Mouse (Mus musculus) heart, adult 10 weeks (tissue): Measurements from ENCODE around the gene Lasp1. TPM values are rescaled to one million over a fixed set of nuclear protein-coding genes. Genes with fewer than 3 reads are reported as not detected.

Experiments
- polyA plus RNA-seq: library from polyadenylated mRNA; stranded (reverse); fragments of 350-450 nt; fragmentation: Illumina TruSeq; extraction: RNeasy Lipid Tissue Mini Kit (QIAGEN cat#74804); gene quantifications from one replicate; pipeline ENCODE4 v1.2.3, GENCODE M21; 2014; ENCODE audit warnings: low read depth, low replicate concordance

Gene Lasp1
- 27.6 TPM for polyA plus RNA-seq

GRCm38 (mm10) chr11:97798782-97799145 is at the start of gene Lasp1:
TSS of gene Lasp1 (plus strand) at chr11:97799000.

GRCm38 (mm10) chr11:97766154-97766881 is 32.5 kb upstream of the Lasp1 start, which contains the start of gene Cwc25:
TSS of gene Cwc25 (minus strand) at chr11:97766556.

DNA sequence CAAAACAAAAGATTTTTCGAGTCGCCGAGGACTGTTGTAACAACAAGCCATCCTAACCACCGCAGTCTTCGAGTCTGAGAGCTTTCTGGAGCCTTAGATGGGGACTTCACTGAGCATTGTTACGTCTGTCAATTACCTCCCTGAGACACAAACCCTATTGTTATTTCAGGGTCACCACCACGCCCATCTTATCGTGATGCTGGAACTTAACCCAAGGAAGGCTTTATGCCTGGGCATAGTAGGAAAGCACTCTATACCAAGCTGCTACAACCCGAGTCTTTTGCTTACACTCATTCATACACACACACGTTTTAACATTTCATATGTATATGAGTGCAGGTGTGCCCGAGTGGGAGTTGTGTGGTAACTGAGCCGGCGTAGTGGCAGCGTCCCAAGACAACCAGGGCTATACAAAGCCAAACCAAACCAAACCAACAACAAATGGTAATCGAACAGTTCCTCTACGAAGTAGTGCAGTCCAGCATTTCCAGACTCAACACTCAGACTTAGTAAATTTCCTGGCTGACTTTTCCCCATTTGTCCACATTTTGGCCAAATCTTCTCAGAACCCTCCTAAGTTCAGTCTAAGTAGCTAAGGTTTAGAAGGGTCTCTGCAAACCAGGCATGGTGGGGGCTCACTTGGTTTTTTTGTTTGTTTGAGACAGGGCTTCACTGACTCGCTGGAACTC is 22.8 kb upstream of the Lasp1 start, which contains the start of gene 1700001P01Rik:
TSS of gene 1700001P01Rik (minus strand) at position 111 of the 689 bp plus-strand sequence.

DNA sequence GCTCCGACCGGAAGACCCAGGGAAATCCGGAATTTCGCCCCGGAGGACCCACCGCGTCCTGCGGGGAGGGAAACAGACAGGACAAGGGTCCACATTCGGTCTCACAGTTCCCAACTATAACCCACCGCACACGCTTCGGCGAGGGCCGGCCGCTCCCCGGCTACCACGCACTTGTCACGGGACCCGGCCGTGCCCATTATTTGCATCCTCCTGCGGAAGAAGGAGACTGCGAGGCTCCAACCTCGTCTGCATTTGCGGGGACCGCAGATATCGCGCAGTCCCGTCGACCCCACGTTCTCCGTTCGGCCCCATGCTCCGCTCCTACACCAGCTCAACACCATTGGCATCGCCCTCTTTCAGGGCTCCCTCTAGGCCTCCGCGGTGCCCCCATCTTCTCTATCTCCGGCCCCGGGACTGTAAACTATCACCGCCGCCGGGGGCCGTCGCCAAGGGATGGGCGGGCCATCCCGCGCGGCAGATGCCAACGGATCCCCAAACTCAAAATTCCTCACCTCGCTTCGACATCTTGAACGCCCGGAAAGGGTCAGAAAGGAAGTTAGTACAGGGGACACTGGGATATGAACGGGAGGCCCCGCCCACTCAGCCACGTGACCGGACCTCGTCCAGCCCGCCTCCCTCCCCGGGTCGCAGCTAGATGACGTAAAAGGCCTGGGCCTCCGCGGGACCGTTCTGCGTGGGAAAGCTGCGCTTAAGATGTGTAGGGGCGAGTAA is 16.8 kb upstream of the Lasp1 start, which contains the start of gene Rpl23:
TSS of gene Rpl23 (minus strand) at position 606 of the 732 bp plus-strand sequence.

DNA sequence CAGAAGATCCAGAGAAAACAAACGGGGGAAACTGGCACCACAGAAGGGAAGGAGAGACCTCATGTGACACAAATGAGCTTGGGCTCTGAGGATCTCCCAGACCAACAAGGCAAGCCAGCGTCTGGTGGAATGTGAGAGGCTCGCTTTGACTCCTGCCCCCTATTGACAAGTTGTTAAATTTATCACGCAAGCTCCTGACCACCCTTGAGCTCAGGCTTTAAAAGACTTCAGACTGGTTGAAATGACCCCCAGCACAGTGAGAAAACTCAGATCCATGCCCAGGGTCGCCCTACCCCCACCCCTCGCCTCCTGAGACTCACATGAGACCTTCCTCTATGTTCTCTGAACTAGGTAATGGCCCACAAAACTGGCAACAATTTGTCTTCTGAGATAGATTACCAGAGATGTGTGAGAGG is 41.7 kb downstream of the Lasp1 start, which contains the start of gene B230217C12Rik:
TSS of gene B230217C12Rik (plus strand) at position 242 of the 416 bp plus-strand sequence.

GRCm38 (mm10) chr11:97883918-97884600 is 85.3 kb downstream of the Lasp1 start, which contains the start of gene Fbxo47:
TSS of gene Fbxo47 (minus strand) at chr11:97884154.

Other genes with a start within 250 kb of the Lasp1 start
- 0.26 TPM for gene Srcin1, start 222.8 kb upstream of the Lasp1 start, polyA plus RNA-seq
- 0.63 TPM for gene Epop, start 169.3 kb upstream of the Lasp1 start, polyA plus RNA-seq
- gene Mllt6, start 135.6 kb upstream of the Lasp1 start, polyA plus RNA-seq, result 47.4 TPM
- 97.2 TPM for gene Cisd3, start 113.2 kb upstream of the Lasp1 start, polyA plus RNA-seq
- 6.2 TPM for gene Pcgf2, start 98.5 kb upstream of the Lasp1 start, polyA plus RNA-seq
- gene Psmb3, start 95.6 kb upstream of the Lasp1 start, polyA plus RNA-seq, result 199 TPM
- gene Pip4k2b, start 54.3 kb upstream of the Lasp1 start, polyA plus RNA-seq, result 19.2 TPM
- 6.9 TPM for gene Cwc25, start 32.4 kb upstream of the Lasp1 start, polyA plus RNA-seq
- not detected for gene 1700001P01Rik, start 23.1 kb upstream of the Lasp1 start, polyA plus RNA-seq
- 536 TPM for gene Rpl23, start 16.6 kb upstream of the Lasp1 start, polyA plus RNA-seq
- gene B230217C12Rik, start 41.8 kb downstream of the Lasp1 start, polyA plus RNA-seq, result 1.1 TPM
- 1.3 TPM for gene Fbxo47, start 85.2 kb downstream of the Lasp1 start, polyA plus RNA-seq
- gene Plxdc1, start 187.4 kb downstream of the Lasp1 start, polyA plus RNA-seq, result 5.4 TPM
- 2.7 TPM for gene Arl5c, start 197.2 kb downstream of the Lasp1 start, polyA plus RNA-seq
- gene Cacnb1, start 224.0 kb downstream of the Lasp1 start, polyA plus RNA-seq, result 7.5 TPM
- gene Rpl19, start 227.7 kb downstream of the Lasp1 start, polyA plus RNA-seq, result 942 TPM